Mouse (Mus musculus): ENCODE data around the gene Zswim8.
A peak's percentile ranks its signal among the peaks of the same experiment; 100 is the strongest.
"Not testable (repeated sequence)": the region's sequence is repeated elsewhere in the genome, so short reads cannot be mapped to it uniquely, and the experiment has no call there.

The Zswim8 gene

GRCm38 (mm10) chr14:20693589-20694101, 13.7 kb upstream of the Zswim8 start:
- DNase-seq (ENCODE audit: low spot score in 2 of 2), result no peak

GRCm38 (mm10) chr14:20694185-20694883, 13.0 kb upstream of the Zswim8 start:
- DNase-seq (ENCODE audit: low spot score in 2 of 2), result no peak

GRCm38 (mm10) chr14:20694884-20695760, 12.2 kb upstream of the Zswim8 start, which contains the start of gene Fut11:
TSS of gene Fut11 (plus strand) at chr14:20694968.
- peak; percentile 83 to 88 for DNase-seq (ENCODE audit: low spot score in 2 of 2)

- DNase-seq (ENCODE audit: low spot score in 2 of 2), result peak in 1 of 2 experiments; percentile 52
Measured at GRCm38 (mm10) chr14:20695761-20696520, 11.4 kb upstream of the Zswim8 start.

GRCm38 (mm10) chr14:20696986-20697385, 10.4 kb upstream of the Zswim8 start:
- DNase-seq (ENCODE audit: low spot score in 2 of 2), result peak in 1 of 2 experiments; percentile 65

- DNase-seq (ENCODE audit: low spot score in 2 of 2), result no peak
Measured at GRCm38 (mm10) chr14:20698515-20698914, 8.8 kb upstream of the Zswim8 start.

GRCm38 (mm10) chr14:20700362-20700761, 7.0 kb upstream of the Zswim8 start:
- DNase-seq (ENCODE audit: low spot score in 2 of 2), result no peak

GRCm38 (mm10) chr14:20701554-20701953, 5.8 kb upstream of the Zswim8 start:
- no peak for DNase-seq (ENCODE audit: low spot score in 2 of 2)

- no peak for DNase-seq (ENCODE audit: low spot score in 2 of 2)
Measured at GRCm38 (mm10) chr14:20702096-20702740, 5.1 kb upstream of the Zswim8 start.

GRCm38 (mm10) chr14:20702741-20703381, 4.5 kb upstream of the Zswim8 start, which contains the start of gene Chchd1:
TSS of gene Chchd1 (plus strand) at chr14:20703006.
- peak; percentile 86 to 92 for DNase-seq (ENCODE audit: low spot score in 2 of 2)

GRCm38 (mm10) chr14:20703461-20703860, 3.9 kb upstream of the Zswim8 start:
- DNase-seq (ENCODE audit: low spot score in 2 of 2), result not testable (repeated sequence)

- no peak for DNase-seq (ENCODE audit: low spot score in 2 of 2)
Measured at GRCm38 (mm10) chr14:20708239-20708638, 887 bp downstream of the Zswim8 start.

- no peak for DNase-seq (ENCODE audit: low spot score in 2 of 2)
Measured at GRCm38 (mm10) chr14:20713832-20714231, 6.5 kb downstream of the Zswim8 start.

GRCm38 (mm10) chr14:20718443-20718842, 11.1 kb downstream of the Zswim8 start:
- no peak for DNase-seq (ENCODE audit: low spot score in 2 of 2)

- no peak for DNase-seq (ENCODE audit: low spot score in 2 of 2)
Measured at GRCm38 (mm10) chr14:20719767-20720166, 12.4 kb downstream of the Zswim8 start.

- no peak for DNase-seq (ENCODE audit: low spot score in 2 of 2)
Measured at GRCm38 (mm10) chr14:20721371-20721770, 14.0 kb downstream of the Zswim8 start.

- no peak for DNase-seq (ENCODE audit: low spot score in 2 of 2)
Measured at GRCm38 (mm10) chr14:20723006-20723405, 15.7 kb downstream of the Zswim8 start.

- peak; percentile 60 to 75 for DNase-seq (ENCODE audit: low spot score in 2 of 2)
Measured at GRCm38 (mm10) chr14:20724043-20724442, 16.7 kb downstream of the Zswim8 start.

- DNase-seq (ENCODE audit: low spot score in 2 of 2), result no peak
Measured at GRCm38 (mm10) chr14:20725660-20726339, 18.4 kb downstream of the Zswim8 start.

GRCm38 (mm10) chr14:20729871-20730270, 22.5 kb downstream of the Zswim8 start:
- no peak for DNase-seq (ENCODE audit: low spot score in 2 of 2)

All from spleen, postnatal 10 days (tissue).